Mouse (Mus musculus) CH12.LX (cell line): Measurements from ENCODE around the gene Atp5b.

Experiments
- CTCF ChIP-seq, 2 experiments: IDR thresholded peaks in 1 of 2; conservative IDR thresholded peaks in 1 of 2; 2 replicates each; pipeline ENCODE4 v1.5.1; 2011 to 2012; ENCODE audit warnings: low read depth in 2 of 2, low read length in 2 of 2, improper control_type of control experiment in 1 of 2, inconsistent platforms in 1 of 2, mild to moderate bottlenecking in 1 of 2, moderate library complexity in 1 of 2
- ETS1 ChIP-seq: conservative IDR thresholded peaks from 2 replicates; pipeline ENCODE4 v1.6.1; 2012; ENCODE audit warnings: low read depth, mild to moderate bottlenecking, inconsistent platforms, low read length, improper control_type of control experiment, moderate library complexity
- POLR2A ChIP-seq: IDR thresholded peaks from 2 replicates; pipeline ENCODE4 v1.6.1; 2011; ENCODE audit warnings: low read depth, mild to moderate bottlenecking, improper control_type of control experiment, low read length
- RCOR1 ChIP-seq: conservative IDR thresholded peaks from 2 replicates; pipeline ENCODE4 v1.6.1; 2012; ENCODE audit warnings: low read depth, mild to moderate bottlenecking, inconsistent platforms, low read length, improper control_type of control experiment
- SMC3 ChIP-seq: IDR thresholded peaks from 2 replicates; pipeline ENCODE4 v1.6.1; 2011; ENCODE audit warnings: low read depth, low read length, improper control_type of control experiment
- UBTF ChIP-seq: IDR thresholded peaks from 2 replicates; pipeline ENCODE4 v1.6.1; 2012; ENCODE audit warnings: low read depth, mild to moderate bottlenecking, inconsistent platforms, low read length, improper control_type of control experiment, moderate library complexity

DNA sequence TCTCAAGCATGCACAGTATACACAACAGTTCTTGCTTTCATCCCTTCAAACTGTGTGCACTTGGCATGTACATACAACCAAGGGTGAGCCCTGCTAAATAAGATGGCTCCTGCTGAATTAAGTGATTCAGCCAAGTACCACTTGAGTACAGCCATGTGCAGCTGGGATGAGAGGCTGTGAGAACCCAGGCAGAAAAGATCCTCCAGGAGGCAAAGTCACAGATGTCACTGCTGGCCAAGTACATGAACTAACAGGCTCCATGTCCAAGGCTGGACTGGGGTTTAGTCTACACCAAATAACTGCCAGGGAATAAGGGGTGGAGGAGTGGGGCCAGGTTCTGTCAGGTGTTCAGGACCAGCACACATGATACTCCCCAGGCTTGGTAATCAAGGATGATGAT, 48.7 kb downstream of the Atp5b start:
- TF ChIP-seq UBTF, result no peak
- no peak for TF ChIP-seq CTCF (conservative IDR thresholded peaks at IDR 0.05 in 1 of 2, IDR thresholded peaks at IDR 0.05 in 1 of 2; ENCODE audit: low read depth in 2 of 2, low read length in 2 of 2)
- no peak for TF ChIP-seq ETS1
- no peak for TF ChIP-seq POLR2A
- no peak for TF ChIP-seq SMC3
- no peak for TF ChIP-seq RCOR1
